Mouse (Mus musculus) forebrain, embryonic 11.5 days (tissue): Measurements from ENCODE around the gene Olfr213. TPM values are rescaled to one million over a fixed set of nuclear protein-coding genes. Genes with fewer than 3 reads are reported as not detected.
"Not testable (repeated sequence)": the region's sequence is repeated elsewhere in the genome, so short reads cannot be mapped to it uniquely, and the experiment has no call there.

ENCODE experiments used
- ATAC-seq: fragments of 200-750 bp; cut with Nextera tagmentation; replicated peaks from 2 replicates; pipeline ENCODE4 v1.8.0; 2017; ENCODE audit warnings: moderate TSS enrichment; ENCODE audit not compliant: low FRiP score
- DNase-seq: peaks from one replicate; pipeline ENCODE4 v3.0.0-alpha.2; 2017; ENCODE audit warnings: low spot score
- H3K27ac ChIP-seq: fragments of 300-500 bp; sonication (generic); 2 replicates; pipeline ENCODE4 v1.5.1; 2014; ENCODE audit warnings: low read depth, low read length
- H3K27me3 ChIP-seq: fragments of 300-500 bp; sonication (generic); 2 replicates; pipeline ENCODE4 v1.6.1; 2014; ENCODE audit warnings: mild to moderate bottlenecking, low read length, mixed read lengths; ENCODE audit not compliant: control insufficient read depth, insufficient read depth
- H3K36me3 ChIP-seq: fragments of 300-500 bp; sonication (generic); 2 replicates; pipeline ENCODE4 v1.6.1; 2014; ENCODE audit warnings: mild to moderate bottlenecking, low read length, moderate library complexity, mixed read lengths; ENCODE audit not compliant: control insufficient read depth, insufficient read depth
- H3K4me1 ChIP-seq: fragments of 300-500 bp; sonication (generic); replicated peaks from 2 replicates; pipeline ENCODE4 v1.6.1; 2014; ENCODE audit warnings: low read length, mixed read lengths; ENCODE audit not compliant: control insufficient read depth, insufficient read depth
- H3K4me2 ChIP-seq: fragments of 300-500 bp; sonication (generic); 2 replicates; pipeline ENCODE4 v1.6.1; 2014; ENCODE audit warnings: low read depth, mild to moderate bottlenecking, low read length, moderate library complexity, mixed read lengths; ENCODE audit not compliant: severe bottlenecking
- H3K4me3 ChIP-seq: fragments of 300-500 bp; sonication (generic); 2 replicates; pipeline ENCODE4 v1.5.1; 2014; ENCODE audit warnings: low read depth, low read length
- H3K9ac ChIP-seq: fragments of 300-500 bp; sonication (generic); 2 replicates; pipeline ENCODE4 v1.6.1; 2014; ENCODE audit warnings: low read length
- H3K9me3 ChIP-seq: fragments of 300-500 bp; sonication (generic); 2 replicates; pipeline ENCODE4 v1.6.1; 2016; ENCODE audit warnings: low read length, mixed read lengths; ENCODE audit not compliant: control insufficient read depth
- WGBS: fragments of 180-500 bp; shearing (Covaris S2); extraction: QIAGEN DNeasy Blood & Tissue Kit; methylation state at CpG from one replicate; pipeline ENCODE4 v1.1.7; 2014; 5-methylcytosine and 5-hydroxymethylcytosine counted together
- polyA plus RNA-seq: library from polyadenylated mRNA; unstranded; fragments of >200 nt; fragmentation: Nextera tagmentation; extraction: Ambion mirVana; gene quantifications from 2 replicates; pipeline ENCODE4 v1.2.1, GENCODE M21; 2014

Olfr213 gene
- polyA plus RNA-seq, result not detected in 2 replicates

DNA sequence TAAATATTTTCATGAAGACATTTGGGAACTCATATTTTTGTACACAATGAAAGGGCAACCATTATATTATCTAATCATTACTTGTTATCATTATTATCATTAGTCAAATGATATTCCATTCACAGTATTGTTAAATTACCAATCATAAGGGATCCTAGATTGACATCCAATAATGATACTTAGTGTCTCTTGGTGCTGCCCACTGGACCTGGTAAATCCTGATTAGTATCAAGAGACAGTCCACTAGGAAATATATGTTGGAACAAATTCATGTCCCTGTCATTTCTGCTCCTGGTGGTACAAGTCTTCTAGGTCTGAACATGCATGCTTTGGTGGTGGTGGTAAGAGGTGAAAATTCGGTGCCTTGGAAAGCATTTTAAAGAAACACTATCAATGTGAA is at the start of gene Olfr213:
Olfr213 (plus strand) TSS at position 301 of the 400 bp plus-strand sequence.
- Histone ChIP-seq H3K4me3 (no peak within 1 kb of the TSS), H3K36me3 (no peaks in the 10 kb centered on the region), H3K4me2 (no peak within 1 kb of the TSS), H3K27me3 (no peaks in the 10 kb centered on the region), H3K27ac (no peak within 1 kb of the TSS), H3K4me1 (no peaks in the 10 kb centered on the region), H3K9me3 (no peaks in the 10 kb centered on the region), H3K9ac (no peak within 1 kb of the TSS)
- ATAC-seq (no peak), DNase-seq (no peak)
- 89% methylated on average over 1 of the region's 1 CpGs for WGBS

DNA sequence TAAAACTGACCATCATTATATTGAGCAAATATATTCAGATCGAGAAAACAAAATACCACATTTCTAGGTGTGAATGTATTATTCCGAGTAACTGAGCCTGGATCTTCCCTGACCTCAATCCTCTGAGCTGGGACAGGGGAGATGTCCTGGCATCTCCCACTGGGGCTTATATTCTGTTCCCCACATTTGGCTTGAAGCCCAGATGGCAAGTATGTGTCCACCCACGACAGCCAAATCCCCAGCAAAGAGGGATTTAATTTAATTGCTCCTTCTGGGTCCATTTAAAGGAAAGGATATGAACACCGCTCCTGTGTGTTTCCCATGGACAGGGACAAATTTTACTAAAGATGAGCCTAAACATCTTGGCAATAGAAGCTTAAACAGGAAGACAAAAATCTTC is 49.5 kb upstream of the Olfr213 start, which contains the start of gene Olfr211:
Olfr211 (plus strand) TSS at position 301 of the 400 bp plus-strand sequence.
- H3K27me3 ChIP-seq, result no peaks in the 10 kb centered on the region
- H3K4me3 ChIP-seq, result no peak within 1 kb of the TSS
- H3K4me1 ChIP-seq, result no peaks in the 10 kb centered on the region
- 79% methylated on average over 4 of the region's 4 CpGs for WGBS
- no peak within 1 kb of the TSS for H3K27ac ChIP-seq
- ATAC-seq, result no peak
- no peaks in the 10 kb centered on the region for H3K9me3 ChIP-seq
- H3K4me2 ChIP-seq, result no peak within 1 kb of the TSS
- H3K36me3 ChIP-seq, result no peaks in the 10 kb centered on the region
- no peak within 1 kb of the TSS for H3K9ac ChIP-seq
- no peak for DNase-seq

DNA sequence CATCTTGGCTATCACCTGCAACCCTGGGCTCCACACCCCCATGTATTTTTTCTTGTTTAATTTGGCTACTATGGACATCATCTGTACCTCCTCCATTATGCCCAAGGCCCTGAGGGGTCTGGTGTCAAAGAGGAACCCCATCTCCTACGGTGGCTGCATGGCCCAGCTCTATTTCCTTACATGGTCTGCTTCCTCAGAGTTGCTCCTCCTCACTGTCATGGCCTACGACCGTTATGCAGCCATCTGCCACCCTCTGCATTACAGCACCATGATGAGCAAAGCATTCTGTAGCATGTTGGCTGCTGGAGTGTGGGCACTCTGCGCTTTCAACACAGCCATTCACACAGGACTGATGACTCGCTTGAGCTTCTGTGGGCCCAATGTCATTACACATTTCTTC is 44.5 kb upstream of the Olfr213 start:
- Histone ChIP-seq H3K27ac (no peak overlapping the region), H3K9me3 (no peaks in the 10 kb centered on the region), H3K4me2 (no peak overlapping the region), H3K4me3 (no peak overlapping the region), H3K9ac (no peak overlapping the region), H3K36me3 (no peaks in the 10 kb centered on the region), H3K4me1 (no peaks in the 10 kb centered on the region), H3K27me3 (no peaks in the 10 kb centered on the region)
- ATAC-seq (no peak), DNase-seq (no peak)
- WGBS, result 89% methylated on average over 5 of the region's 5 CpGs

DNA sequence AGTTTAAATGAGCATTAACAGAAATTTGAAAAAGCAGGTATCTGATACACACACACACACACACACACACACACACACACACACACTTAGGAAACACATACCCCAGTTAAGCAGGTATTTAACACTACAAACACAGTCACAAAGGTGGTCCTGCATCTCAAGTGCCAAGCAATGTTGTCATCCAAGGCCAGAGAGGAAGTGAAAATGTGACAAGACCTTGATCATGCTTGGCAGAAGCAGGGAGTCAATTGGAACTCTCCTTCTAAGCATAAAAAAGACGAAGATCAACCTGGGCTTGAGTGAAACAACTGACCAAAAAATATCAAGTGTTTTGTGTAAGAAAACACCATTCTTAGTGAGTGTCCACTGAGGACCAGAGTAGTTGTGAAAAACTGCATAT is 42.3 kb upstream of the Olfr213 start:
- ATAC-seq (no peak), DNase-seq (no peak)
- 91% methylated on average over 1 of the region's 1 CpGs for WGBS
- H3K4me1 ChIP-seq, result no peaks in the 10 kb centered on the region
- no peak overlapping the region for H3K9ac ChIP-seq
- H3K27me3 ChIP-seq, result no peaks in the 10 kb centered on the region
- no peaks in the 10 kb centered on the region for H3K36me3 ChIP-seq
- H3K4me2 ChIP-seq, result no peak overlapping the region
- H3K27ac ChIP-seq, result no peak overlapping the region
- no peak overlapping the region for H3K4me3 ChIP-seq
- H3K9me3 ChIP-seq, result no peaks in the 10 kb centered on the region

DNA sequence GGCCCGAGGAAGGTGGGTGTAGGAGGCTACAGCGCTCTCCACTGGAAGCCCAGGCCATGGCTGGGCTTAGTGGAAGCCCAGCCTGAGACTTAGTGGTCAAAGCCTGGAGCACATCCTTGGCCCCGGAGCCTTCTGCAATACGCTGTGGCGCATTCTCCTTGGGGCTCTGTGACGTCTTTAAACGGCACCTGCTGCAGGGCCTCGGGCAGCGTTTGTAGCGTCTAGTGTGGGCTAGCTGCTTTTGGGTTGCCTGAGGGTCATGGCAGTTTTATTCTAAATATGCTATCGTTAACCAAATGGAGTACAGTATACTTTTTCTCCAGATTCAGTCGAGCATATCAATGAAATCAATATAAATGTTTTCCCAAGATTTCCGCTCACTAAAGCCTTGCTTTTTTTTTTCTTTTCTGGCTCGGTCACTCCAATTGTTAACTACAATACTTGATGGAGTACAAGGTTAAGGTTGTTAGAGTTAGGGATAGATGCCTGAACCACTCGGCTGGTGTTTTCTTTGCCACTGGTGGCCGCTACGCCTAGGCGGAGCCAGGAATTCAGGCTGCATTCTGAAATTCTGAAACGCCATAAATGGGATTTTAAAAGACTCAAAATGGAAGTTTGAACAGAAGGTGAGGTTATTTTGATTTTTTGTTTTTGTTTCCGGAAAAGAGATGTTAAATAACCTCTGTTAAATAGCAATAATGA is 31.8 kb upstream of the Olfr213 start, which contains the start of gene Olfr212:
Olfr212 (plus strand) TSS at position 215 of the 702 bp plus-strand sequence.
- H3K9me3 ChIP-seq, ATAC-seq, H3K9ac ChIP-seq, H3K4me3 ChIP-seq, H3K4me2 ChIP-seq, DNase-seq, H3K27me3 ChIP-seq, H3K27ac ChIP-seq, H3K4me1 ChIP-seq, H3K36me3 ChIP-seq: not testable (repeated sequence)
- WGBS, result 94% methylated on average over 19 of the region's 20 CpGs

DNA sequence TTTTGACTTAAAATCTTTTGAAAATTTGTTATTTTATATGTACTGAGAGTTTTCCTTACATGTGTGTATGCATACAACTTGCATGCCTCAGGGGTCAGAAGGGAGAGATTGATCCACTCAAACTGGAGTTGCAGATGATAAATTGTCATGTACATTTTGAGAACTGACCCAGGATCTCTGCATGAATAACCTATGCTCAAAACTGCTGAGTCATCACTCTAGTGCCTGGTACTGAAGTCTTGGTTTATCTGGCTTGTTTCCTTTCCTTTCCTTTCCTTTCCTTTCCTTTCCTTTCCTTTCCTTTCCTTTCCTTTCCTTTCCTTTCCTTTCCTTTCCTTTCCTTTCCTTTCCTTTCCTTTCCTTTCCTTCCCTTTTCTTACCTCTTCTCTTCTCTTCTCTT is 23.4 kb upstream of the Olfr213 start:
- H3K27me3 ChIP-seq, result no peaks in the 10 kb centered on the region
- H3K9me3 ChIP-seq, result no peaks in the 10 kb centered on the region
- no peak overlapping the region for H3K4me3 ChIP-seq
- no peak overlapping the region for H3K4me2 ChIP-seq
- H3K9ac ChIP-seq, result no peak overlapping the region
- no peaks in the 10 kb centered on the region for H3K4me1 ChIP-seq
- ATAC-seq (no peak), DNase-seq (no peak)
- H3K36me3 ChIP-seq, result no peaks in the 10 kb centered on the region
- H3K27ac ChIP-seq, result no peak overlapping the region

DNA sequence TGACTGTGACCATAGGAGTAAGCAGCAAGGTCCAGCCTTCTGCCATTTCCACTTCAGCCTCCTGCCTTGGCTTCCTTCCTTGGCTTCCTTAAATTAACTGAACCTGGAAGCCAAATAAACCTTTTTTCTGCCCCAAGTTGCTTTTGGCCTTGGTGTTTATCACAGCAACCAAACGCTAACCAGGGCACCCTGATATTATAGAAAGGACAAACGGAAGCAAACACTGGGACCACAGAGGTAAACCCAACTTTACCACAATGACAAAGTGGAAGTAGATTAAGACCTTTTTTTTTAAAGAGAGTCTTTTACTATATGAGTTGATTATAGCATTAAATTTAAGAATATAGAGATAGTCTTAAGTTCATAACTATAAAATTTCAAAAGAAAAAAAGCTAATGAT is 4.2 kb downstream of the Olfr213 start:
- DNase-seq (no peak), ATAC-seq (no peak)
- Histone ChIP-seq H3K4me3 (no peak overlapping the region), H3K36me3 (no peaks in the 10 kb centered on the region), H3K4me1 (no peaks in the 10 kb centered on the region), H3K9ac (no peak overlapping the region), H3K27ac (no peak overlapping the region), H3K9me3 (no peaks in the 10 kb centered on the region), H3K27me3 (no peaks in the 10 kb centered on the region), H3K4me2 (no peak overlapping the region)
- WGBS, result 82% methylated on average over 2 of the region's 2 CpGs

DNA sequence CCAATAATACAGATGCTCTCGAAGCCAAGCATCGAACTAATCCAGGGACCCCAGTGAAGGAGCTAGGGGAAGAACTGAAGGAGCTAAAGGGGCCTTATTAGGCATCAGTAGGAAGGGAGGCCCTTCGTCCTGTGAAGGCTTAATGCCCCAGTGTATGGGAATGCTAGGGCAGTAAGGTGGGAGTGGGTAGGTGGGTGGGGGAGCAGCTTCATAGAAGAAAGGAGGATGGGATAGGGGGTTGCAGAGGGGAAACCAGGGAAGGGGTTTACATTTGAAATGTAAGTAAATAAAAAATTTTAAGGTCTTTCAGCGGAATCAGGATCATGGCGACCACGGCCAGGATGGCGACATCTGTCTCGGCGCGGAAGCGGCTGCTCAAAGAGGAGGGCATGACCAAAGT is 12.6 kb downstream of the Olfr213 start, which contains the start of gene Gm5580:
Gm5580 (plus strand) TSS at position 301 of the 400 bp plus-strand sequence.
- ATAC-seq, result not testable (repeated sequence)
- WGBS, result 95% methylated on average over 11 of the region's 11 CpGs

DNA sequence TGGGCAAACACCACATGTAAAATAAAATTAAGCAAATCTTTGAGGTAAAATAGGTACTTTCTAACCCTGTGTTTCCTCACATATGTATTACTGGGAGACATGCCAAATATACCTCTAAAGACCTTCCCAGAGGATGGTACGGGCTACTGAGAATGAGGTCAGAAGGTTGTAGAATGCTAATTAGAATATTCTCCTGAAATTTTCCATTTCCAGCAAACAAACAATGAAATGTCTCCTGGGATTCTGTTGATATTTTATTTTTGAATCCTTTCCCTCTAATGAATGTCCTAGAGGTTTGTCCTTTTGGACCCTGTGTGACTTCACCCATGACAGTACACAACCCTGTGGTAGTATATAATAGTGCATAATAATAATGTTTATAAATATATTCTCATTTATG is 15.7 kb downstream of the Olfr213 start, which contains the start of gene Olfr214:
Olfr214 (plus strand) TSS at position 301 of the 400 bp plus-strand sequence.
- ATAC-seq, result no peak

More for the DNA sequence above, 12.6 kb downstream of the Olfr213 start, which contains the start of gene Gm5580:
- not testable (repeated sequence) for H3K9ac ChIP-seq, H3K4me3 ChIP-seq, H3K27me3 ChIP-seq, H3K9me3 ChIP-seq, H3K36me3 ChIP-seq, DNase-seq, H3K4me2 ChIP-seq, H3K27ac ChIP-seq, H3K4me1 ChIP-seq

More for the DNA sequence above, 15.7 kb downstream of the Olfr213 start, which contains the start of gene Olfr214:
- no peak for DNase-seq
- Histone ChIP-seq H3K9me3 (no peaks in the 10 kb centered on the region), H3K9ac (no peak within 1 kb of the TSS), H3K4me2 (no peak within 1 kb of the TSS), H3K27me3 (no peaks in the 10 kb centered on the region), H3K4me1 (no peaks in the 10 kb centered on the region), H3K4me3 (no peak within 1 kb of the TSS), H3K27ac (no peak within 1 kb of the TSS), H3K36me3 (no peaks in the 10 kb centered on the region)
- 81% methylated on average over 1 of the region's 1 CpGs for WGBS
